Mouse (Mus musculus) forebrain, embryonic 16.5 days (tissue): ENCODE data around the gene Phyh. TPM values are rescaled to one million over a fixed set of nuclear protein-coding genes. Genes with fewer than 3 reads are reported as not detected.

Experiments
- ATAC-seq: fragments of 200-750 bp; cut with Nextera tagmentation; 2 replicates; pipeline ENCODE4 v1.8.0; 2017; ENCODE audit warnings: mild to moderate bottlenecking, moderate library complexity
- H3K27ac ChIP-seq: fragments of 300-500 bp; sonication (generic); 2 replicates; pipeline ENCODE4 v1.5.1; 2014; ENCODE audit warnings: low read length, control low read depth
- H3K27me3 ChIP-seq: fragments of 300-500 bp; sonication (generic); replicated peaks from 2 replicates; pipeline ENCODE4 v1.6.1; 2014; ENCODE audit warnings: low read length; ENCODE audit not compliant: control insufficient read depth, insufficient read depth
- H3K36me3 ChIP-seq: fragments of 300-500 bp; sonication (generic); 2 replicates; pipeline ENCODE4 v1.6.1; 2014; ENCODE audit not compliant: control insufficient read depth, insufficient read depth
- H3K4me1 ChIP-seq: fragments of 300-500 bp; sonication (generic); replicated peaks from 2 replicates; pipeline ENCODE4 v1.6.1; 2014; ENCODE audit warnings: low read length; ENCODE audit not compliant: control insufficient read depth, insufficient read depth
- H3K4me2 ChIP-seq: fragments of 300-500 bp; sonication (generic); 2 replicates; pipeline ENCODE4 v1.6.1; 2014; ENCODE audit warnings: mild to moderate bottlenecking, low read length, control low read depth
- H3K4me3 ChIP-seq: fragments of 300-500 bp; sonication (generic); replicated peaks from 2 replicates; pipeline ENCODE4 v1.5.1; 2014; ENCODE audit warnings: mild to moderate bottlenecking, low read length, control low read depth
- H3K9ac ChIP-seq: fragments of 300-500 bp; sonication (generic); replicated peaks from 2 replicates; pipeline ENCODE4 v1.6.1; 2014; ENCODE audit warnings: low read depth, low read length, control low read depth
- H3K9me3 ChIP-seq: fragments of 300-500 bp; sonication (generic); 2 replicates; pipeline ENCODE4 v1.6.1; 2016; ENCODE audit warnings: low read length; ENCODE audit not compliant: control insufficient read depth
- WGBS: fragments of 180-500 bp; shearing (Covaris S2); extraction: QIAGEN DNeasy Blood & Tissue Kit; methylation state at CpG from one replicate; pipeline ENCODE4 v1.1.7; 2014; 5-methylcytosine and 5-hydroxymethylcytosine counted together
- polyA plus RNA-seq: library from polyadenylated mRNA; unstranded; fragments of >200 nt; fragmentation: Nextera tagmentation; extraction: Ambion mirVana; gene quantifications from 2 replicates; pipeline ENCODE4 v1.2.1, GENCODE M21; 2015

The Phyh gene
- polyA plus RNA-seq = 47.6 and 58.1 TPM in 2 replicates

DNA sequence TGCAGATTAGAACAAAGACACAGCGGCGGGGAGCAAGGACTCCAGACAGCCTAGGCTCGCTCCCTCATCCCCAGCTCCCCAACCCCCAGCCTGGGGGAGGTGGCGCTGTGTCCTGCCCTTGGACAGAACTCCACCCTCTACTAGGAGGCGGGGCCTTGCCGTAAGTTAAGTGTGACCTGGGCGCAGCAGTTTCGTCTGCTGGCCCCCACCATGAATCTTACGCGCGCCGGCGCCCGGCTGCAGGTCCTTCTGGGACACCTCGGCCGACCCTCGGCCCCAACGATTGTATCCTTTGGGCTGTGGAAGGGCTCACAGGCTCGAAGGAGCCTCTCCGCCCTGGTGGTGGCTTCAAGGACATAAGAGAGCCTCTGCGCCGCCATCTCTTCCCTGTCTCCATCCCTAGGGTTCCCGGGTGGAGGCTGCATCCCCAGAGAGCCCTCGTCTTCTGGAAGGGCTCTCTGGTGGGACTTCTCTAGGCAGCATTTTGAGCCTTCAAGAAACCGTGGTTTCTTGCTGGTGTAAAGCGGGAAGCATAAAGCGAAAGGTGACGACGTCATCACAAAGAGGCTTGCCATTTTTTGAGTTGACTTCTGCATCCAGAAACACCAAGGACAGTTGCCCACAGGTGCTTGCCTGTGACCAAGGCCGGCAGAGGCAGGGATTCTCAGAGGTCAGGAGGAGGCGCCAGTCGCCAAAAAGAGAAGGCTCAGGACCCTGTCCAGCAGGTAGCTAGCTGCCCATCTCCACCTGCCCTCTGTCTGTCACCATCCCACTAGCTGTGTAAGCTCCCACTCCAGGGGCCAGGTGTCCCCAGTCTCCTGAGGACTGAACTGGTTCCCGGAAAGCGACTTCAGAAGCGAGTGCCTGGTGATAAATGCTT, at the start of gene Phyh:
Phyh (plus strand) TSS at position 160 of the 880 bp plus-strand sequence.
- Histone ChIP-seq H3K36me3 (no peaks in the 10 kb centered on the region), H3K4me2 (peak within 1 kb of the TSS; percentile 79), H3K9me3 (no peaks in the 10 kb centered on the region), H3K27ac (peak within 1 kb of the TSS; percentile 51; the same call in 1 of the 2 replicates), H3K9ac (peak within 1 kb of the TSS; percentile 82), H3K27me3 (no peaks in the 10 kb centered on the region), H3K4me3 (peak within 1 kb of the TSS; percentile 61), H3K4me1 (peaks cover 7% of the 10 kb centered on the region; the same call in 1 of the 2 replicates)
- peak; percentile 94 for ATAC-seq
- WGBS = 9% methylated on average over 35 of the region's 35 CpGs

DNA sequence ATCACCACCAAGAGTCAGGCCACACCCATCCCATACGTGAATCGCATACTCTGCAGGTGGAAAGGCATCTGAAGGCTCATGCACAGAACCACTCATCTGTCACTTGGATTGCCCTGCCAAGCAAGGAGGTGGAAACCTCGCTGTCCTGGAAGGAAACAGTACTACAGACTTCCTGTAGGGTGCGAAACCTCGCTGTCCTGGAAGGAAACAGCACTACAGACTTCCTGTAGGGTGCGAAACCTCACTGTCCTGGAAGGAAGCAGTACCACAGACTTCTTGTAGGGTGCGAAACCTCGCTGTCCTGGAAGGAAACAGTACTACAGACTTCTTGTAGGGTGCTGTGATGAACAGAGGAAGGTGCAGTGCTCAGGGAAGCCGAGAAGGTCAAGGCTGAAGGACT, 46.1 kb upstream of the Phyh start:
- Histone ChIP-seq H3K9me3 (no peaks in the 10 kb centered on the region), H3K36me3 (no peaks in the 10 kb centered on the region), H3K27ac (no peak overlapping the region), H3K9ac (no peak overlapping the region), H3K4me3 (no peak overlapping the region), H3K4me2 (no peak overlapping the region), H3K4me1 (no peaks in the 10 kb centered on the region), H3K27me3 (no peaks in the 10 kb centered on the region)
- WGBS = 82% methylated on average over 9 of the region's 9 CpGs
- ATAC-seq = no peak

DNA sequence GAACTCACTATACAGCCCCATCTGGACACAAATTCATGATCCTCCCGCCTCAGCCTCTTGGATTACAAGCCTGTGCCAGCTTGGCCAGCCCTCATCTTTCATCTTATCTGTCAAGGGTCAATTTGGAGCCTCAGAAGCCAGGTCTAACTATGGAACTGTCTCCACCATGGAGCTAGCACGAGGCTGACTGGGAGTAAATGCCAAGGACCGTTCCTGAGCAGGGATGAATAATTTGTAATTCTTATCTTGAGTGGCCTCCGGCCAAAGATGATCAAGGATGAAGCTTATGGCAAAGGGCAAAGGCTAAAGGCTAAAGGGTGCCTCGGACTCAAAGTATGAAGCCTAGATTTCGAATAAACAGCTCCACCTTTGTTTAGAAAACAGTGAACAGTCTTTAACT, 45.5 kb upstream of the Phyh start:
- H3K27me3 ChIP-seq = no peaks in the 10 kb centered on the region
- no peaks in the 10 kb centered on the region for H3K9me3 ChIP-seq
- no peak overlapping the region for H3K27ac ChIP-seq
- no peak overlapping the region for H3K4me2 ChIP-seq
- ATAC-seq = no peak
- no peaks in the 10 kb centered on the region for H3K36me3 ChIP-seq
- 77% methylated on average over 6 of the region's 6 CpGs for WGBS
- no peak overlapping the region for H3K4me3 ChIP-seq
- no peaks in the 10 kb centered on the region for H3K4me1 ChIP-seq
- no peak overlapping the region for H3K9ac ChIP-seq

DNA sequence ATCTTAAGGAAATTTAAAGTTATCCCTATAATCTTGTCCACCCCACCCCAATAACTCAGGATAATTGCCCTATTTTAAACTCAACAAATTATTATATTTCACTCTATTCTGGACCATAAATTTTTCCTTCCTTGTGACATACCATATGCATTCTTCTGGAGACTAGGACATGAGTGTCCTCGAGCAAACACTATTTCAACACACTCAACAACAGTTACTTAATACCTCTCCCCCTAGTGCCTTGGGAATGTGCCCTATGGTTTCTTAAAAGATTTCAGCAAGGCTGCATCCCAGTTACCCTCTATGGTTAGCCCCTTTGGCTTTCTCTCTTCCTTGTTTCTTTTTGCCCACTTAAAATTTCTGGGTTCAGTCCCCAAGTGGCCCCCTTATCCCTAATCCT, 43.7 kb upstream of the Phyh start:
- WGBS = 63% methylated on average over 1 of the region's 1 CpGs
- no peaks in the 10 kb centered on the region for H3K9me3 ChIP-seq
- H3K4me3 ChIP-seq = no peak overlapping the region
- H3K4me1 ChIP-seq = no peaks in the 10 kb centered on the region
- H3K36me3 ChIP-seq = no peaks in the 10 kb centered on the region
- H3K27ac ChIP-seq = no peak overlapping the region
- H3K9ac ChIP-seq = no peak overlapping the region
- no peaks in the 10 kb centered on the region for H3K27me3 ChIP-seq
- ATAC-seq = no peak
- no peak overlapping the region for H3K4me2 ChIP-seq

DNA sequence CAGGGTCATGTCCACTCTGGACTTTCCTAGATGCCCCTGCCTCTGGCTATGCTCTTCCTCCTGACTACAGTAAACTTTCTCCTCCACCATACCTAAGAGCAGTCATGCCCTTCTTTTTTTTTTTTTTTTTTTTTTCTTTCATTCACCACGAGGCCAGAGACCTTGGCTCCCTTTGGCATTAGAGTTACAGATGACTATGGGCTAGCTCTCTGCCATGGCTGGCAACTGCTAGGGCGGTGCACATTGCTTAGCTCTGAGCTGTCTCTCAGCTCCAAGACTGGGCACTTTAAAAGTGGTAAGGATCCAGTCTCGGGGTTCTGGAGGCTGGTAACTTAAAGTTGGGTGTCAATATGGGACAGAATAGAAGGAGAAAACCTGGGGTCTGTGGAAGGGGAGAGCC, 42.7 kb upstream of the Phyh start:
- H3K4me2 ChIP-seq = no peak overlapping the region
- H3K9ac ChIP-seq = no peak overlapping the region
- 71% methylated on average over 3 of the region's 3 CpGs for WGBS
- no peaks in the 10 kb centered on the region for H3K36me3 ChIP-seq
- no peak for ATAC-seq
- no peaks in the 10 kb centered on the region for H3K27me3 ChIP-seq
- no peaks in the 10 kb centered on the region for H3K9me3 ChIP-seq
- H3K4me1 ChIP-seq = peaks cover 4% of the 10 kb centered on the region
- no peak overlapping the region for H3K27ac ChIP-seq
- no peak overlapping the region for H3K4me3 ChIP-seq

DNA sequence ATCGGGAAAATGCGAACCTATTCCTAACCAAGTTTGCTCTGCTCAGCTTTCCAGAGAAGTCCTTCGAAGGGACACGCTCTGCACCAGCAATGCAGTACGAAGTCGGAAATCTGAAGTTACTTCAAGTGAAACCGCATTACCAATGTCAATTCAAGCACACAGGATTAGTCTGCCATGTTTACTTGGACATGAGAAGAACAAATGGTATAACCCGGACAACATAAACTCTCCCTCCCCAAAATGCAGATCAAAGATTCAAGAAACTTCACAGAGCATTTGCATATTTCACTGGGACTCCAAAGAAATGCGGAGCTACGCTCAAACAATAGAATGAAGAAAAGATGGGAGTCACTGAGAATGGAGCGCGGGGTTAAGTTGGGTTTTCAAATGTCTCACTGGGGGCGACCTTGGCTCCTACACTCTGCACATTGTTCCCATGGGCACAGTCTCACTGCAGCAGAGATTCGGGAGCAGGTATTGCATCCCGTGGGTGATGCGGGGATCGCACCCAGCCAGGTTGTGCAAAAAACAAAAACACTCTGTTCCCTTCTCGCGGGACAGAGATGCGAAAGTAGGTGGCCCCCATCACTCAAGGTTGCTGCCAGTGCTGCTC, 38.0 kb upstream of the Phyh start:
- Histone ChIP-seq H3K27me3 (no peaks in the 10 kb centered on the region), H3K4me1 (peaks cover 20% of the 10 kb centered on the region), H3K4me3 (peak overlapping the region; percentile 83), H3K9me3 (no peaks in the 10 kb centered on the region), H3K9ac (peak overlapping the region; percentile 79), H3K27ac (peak overlapping the region; percentile 96), H3K36me3 (no peaks in the 10 kb centered on the region), H3K4me2 (peak overlapping the region; percentile 71)
- WGBS = 2% methylated on average over 20 of the region's 20 CpGs
- ATAC-seq = peak; percentile 38

DNA sequence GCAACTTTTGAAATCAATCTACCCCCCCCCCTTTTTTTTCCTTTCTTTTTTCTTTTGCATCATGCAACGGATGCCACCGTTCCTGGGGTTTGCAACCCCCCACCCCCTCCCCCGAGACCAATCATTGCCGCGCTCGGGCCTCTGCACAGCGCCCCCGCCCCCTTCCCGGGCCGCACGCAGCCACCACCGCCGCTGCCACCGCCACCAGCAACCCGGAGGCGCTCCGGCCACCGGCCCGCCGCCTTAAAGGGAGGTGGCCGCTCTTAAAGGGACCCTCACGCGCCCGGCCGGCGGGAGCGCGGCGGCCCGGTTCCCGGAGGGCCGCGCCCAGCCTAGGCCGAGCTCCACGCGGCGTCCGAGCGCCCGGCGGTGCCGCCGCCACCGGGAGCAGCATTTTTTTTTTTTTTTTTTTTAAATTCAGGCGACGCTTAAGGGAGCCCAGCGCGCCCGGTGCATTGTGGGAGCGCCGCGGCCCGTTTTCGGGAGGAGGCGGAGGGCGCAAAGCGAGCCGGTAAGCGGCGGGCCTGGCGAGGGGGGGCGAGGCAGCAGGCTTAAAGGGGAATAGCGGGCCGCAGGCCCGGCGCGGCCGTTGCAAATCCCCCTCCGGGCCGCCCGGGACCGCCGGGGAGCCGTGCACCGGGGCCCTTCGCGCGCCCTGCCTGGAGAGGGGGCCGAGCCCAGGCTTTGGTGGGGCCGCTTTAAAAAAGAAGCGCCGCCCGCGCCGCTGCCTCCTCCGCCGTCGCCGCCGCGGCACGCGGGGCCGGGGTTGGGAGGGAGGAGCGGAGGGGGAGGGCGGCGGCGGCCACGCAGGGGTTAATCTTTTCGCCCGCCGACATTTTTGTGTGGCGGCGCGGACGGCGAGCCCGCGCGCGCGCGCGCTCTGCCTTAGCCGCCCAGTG, 37.2 kb upstream of the Phyh start, which contains the start of gene Sephs1:
Sephs1 (plus strand) TSS at position 215 of the 899 bp plus-strand sequence.
- WGBS = under 1% methylated on average over 91 of the region's 115 CpGs
- Histone ChIP-seq H3K9me3 (no peaks in the 10 kb centered on the region), H3K27me3 (no peaks in the 10 kb centered on the region), H3K4me3 (peak within 1 kb of the TSS; percentile 83), H3K4me2 (peak within 1 kb of the TSS; percentile 86), H3K36me3 (no peaks in the 10 kb centered on the region), H3K27ac (peak within 1 kb of the TSS; percentile 96), H3K9ac (peak within 1 kb of the TSS; percentile 79), H3K4me1 (peaks cover 20% of the 10 kb centered on the region)
- ATAC-seq = peak; percentile 80

DNA sequence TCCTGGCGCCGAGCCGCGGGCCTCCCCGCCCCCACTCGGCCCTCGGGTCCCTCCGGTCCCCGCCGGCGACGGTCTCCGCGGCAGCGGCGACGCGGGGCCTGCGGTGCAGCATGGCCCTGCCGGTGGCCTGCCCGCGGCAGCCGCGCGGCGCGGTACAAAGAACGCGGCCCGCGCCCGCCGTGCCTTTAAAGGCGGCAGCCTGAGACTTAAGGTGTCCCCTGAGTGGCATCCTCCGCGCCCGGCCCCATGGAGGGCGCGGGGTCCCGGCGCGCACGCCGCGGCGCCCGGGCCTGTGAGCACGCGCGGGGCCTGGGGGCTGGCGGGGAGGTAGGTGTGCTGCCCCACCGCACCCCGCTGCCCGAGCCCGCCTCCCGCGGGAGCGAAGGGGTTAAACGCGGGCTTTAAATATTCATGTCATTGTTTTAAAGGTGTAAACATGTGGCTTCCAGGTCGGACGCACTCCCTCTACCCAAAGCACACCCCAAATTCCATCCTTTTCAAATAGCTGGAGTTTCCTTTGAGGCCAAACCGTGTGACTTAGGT, 36.5 kb upstream of the Phyh start:
- WGBS = under 1% methylated on average over 55 of the region's 63 CpGs
- H3K4me3 ChIP-seq = peak overlapping the region; percentile 83

More for the DNA sequence above, 36.5 kb upstream of the Phyh start:
- peak overlapping the region; percentile 86 for H3K4me2 ChIP-seq
- no peaks in the 10 kb centered on the region for H3K27me3 ChIP-seq
- H3K4me1 ChIP-seq = peaks cover 20% of the 10 kb centered on the region
- peak overlapping the region; percentile 96 for H3K27ac ChIP-seq
- peak overlapping the region; percentile 79 for H3K9ac ChIP-seq
- peak; percentile 67 for ATAC-seq
- H3K36me3 ChIP-seq = peaks cover 5% of the 10 kb centered on the region
- no peaks in the 10 kb centered on the region for H3K9me3 ChIP-seq
